Mouse (Mus musculus): Measurements from ENCODE around the gene Wdr11.

DNA sequence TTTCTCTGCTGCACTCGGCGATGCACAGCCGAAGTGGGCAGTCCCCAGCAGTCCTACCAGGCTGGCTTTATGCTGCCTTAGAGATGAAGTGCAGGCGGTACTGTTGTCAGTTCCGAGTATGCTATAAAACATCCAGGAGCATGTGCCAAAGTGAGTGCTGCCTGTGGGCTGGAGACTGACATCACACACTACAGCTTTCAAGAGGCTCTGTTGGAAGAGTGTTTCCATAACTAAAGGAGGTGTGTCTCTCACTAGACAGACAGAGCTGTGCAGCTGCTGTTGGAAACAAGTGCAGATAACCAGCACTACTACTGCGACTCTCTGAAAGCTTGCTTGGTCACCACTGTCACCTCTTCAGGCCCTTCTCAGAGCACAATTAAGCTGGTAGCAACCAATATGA, 39.8 kb downstream of the Wdr11 start:
- TF ChIP-seq CTCF (IDR thresholded peaks at IDR 0.05; ENCODE audit: low read depth) (no peak), EP300 (IDR thresholded peaks at IDR 0.05; ENCODE audit: low read depth) (no peak)
